Mouse (Mus musculus): ENCODE measurements at regions not wholly inside any gene's neighbourhood (a gene's known extent, or its start where the extent isn't known, plus 50 kb on each side); places are given as distances from the start of the nearest gene placed in this dataset.

GRCm38 (mm10) chr2:108097026-108097425 lies 806.6 kb downstream of the Kcna4 start:
- 76% methylated on average over 4 of the region's 4 CpGs for WGBS
- no peaks in the 10 kb centered on the region for H3K4me1 ChIP-seq (replicated peaks; ENCODE audit: control insufficient read depth, insufficient read depth)

GRCm38 (mm10) chr2:108110140-108110539 lies 819.7 kb downstream of the Kcna4 start:
- Histone ChIP-seq H3K27me3 (ENCODE audit: control insufficient read depth, insufficient read depth, low read length) (no peaks in the 10 kb centered on the region), H3K4me1 (replicated peaks; ENCODE audit: control insufficient read depth, insufficient read depth) (no peaks in the 10 kb centered on the region), H3K4me3 (ENCODE audit: low read depth, low read length) (no peak overlapping the region), H3K9ac (ENCODE audit: low read length) (no peak overlapping the region), H3K4me2 (replicated peaks; ENCODE audit: low read depth) (no peak overlapping the region), H3K9me3 (ENCODE audit: control insufficient read depth, low read length) (no peaks in the 10 kb centered on the region), H3K36me3 (ENCODE audit: control insufficient read depth, insufficient read depth, low read length) (no peaks in the 10 kb centered on the region), H3K27ac (replicated peaks) (no peak overlapping the region)
- no peak for ATAC-seq (ENCODE audit: low FRiP score, low TSS enrichment)
- DNase-seq (ENCODE audit: low spot score) = no peak
- no peak for TF ChIP-seq EP300 (optimal IDR thresholded peaks at IDR 0.05)
- TF ChIP-seq CTCF (IDR thresholded peaks at IDR 0.05; ENCODE audit: low read depth) = peak; percentile 55

More at GRCm38 (mm10) chr2:108097026-108097425, 806.6 kb downstream of the Kcna4 start:
- Histone ChIP-seq H3K27ac (replicated peaks) (no peak overlapping the region), H3K27me3 (ENCODE audit: control insufficient read depth, insufficient read depth, low read length) (no peaks in the 10 kb centered on the region), H3K9ac (ENCODE audit: low read length) (no peak overlapping the region), H3K36me3 (ENCODE audit: control insufficient read depth, insufficient read depth, low read length) (no peaks in the 10 kb centered on the region), H3K9me3 (ENCODE audit: control insufficient read depth, low read length) (no peaks in the 10 kb centered on the region), H3K4me3 (ENCODE audit: low read depth, low read length) (no peak overlapping the region), H3K4me2 (replicated peaks; ENCODE audit: low read depth) (no peak overlapping the region)
- no peak for DNase-seq (ENCODE audit: low spot score)
- no peak for ATAC-seq (ENCODE audit: low FRiP score, low TSS enrichment)
- TF ChIP-seq CTCF (IDR thresholded peaks at IDR 0.05; ENCODE audit: low read depth) = no peak
- no peak for TF ChIP-seq EP300 (optimal IDR thresholded peaks at IDR 0.05)

- Histone ChIP-seq H3K36me3 (ENCODE audit: control insufficient read depth, insufficient read depth, low read length) (no peaks in the 10 kb centered on the region), H3K27ac (replicated peaks) (no peak overlapping the region), H3K4me1 (replicated peaks; ENCODE audit: control insufficient read depth, insufficient read depth) (no peaks in the 10 kb centered on the region), H3K27me3 (ENCODE audit: control insufficient read depth, insufficient read depth, low read length) (no peaks in the 10 kb centered on the region), H3K4me2 (replicated peaks; ENCODE audit: low read depth) (no peak overlapping the region), H3K9me3 (ENCODE audit: control insufficient read depth, low read length) (no peaks in the 10 kb centered on the region), H3K9ac (ENCODE audit: low read length) (no peak overlapping the region), H3K4me3 (ENCODE audit: low read depth, low read length) (no peak overlapping the region)
- TF ChIP-seq CTCF (IDR thresholded peaks at IDR 0.05; ENCODE audit: low read depth) (no peak), EP300 (optimal IDR thresholded peaks at IDR 0.05) (no peak)
- 51% methylated on average over 2 of the region's 2 CpGs for WGBS
- no peak for DNase-seq (ENCODE audit: low spot score)
- no peak for ATAC-seq (ENCODE audit: low FRiP score, low TSS enrichment)
Observed at GRCm38 (mm10) chr2:108145694-108146093, 855.3 kb downstream of the Kcna4 start.

GRCm38 (mm10) chr2:108148221-108148620 lies 857.8 kb downstream of the Kcna4 start:
- no peak overlapping the region for H3K9ac ChIP-seq (ENCODE audit: low read length)
- TF ChIP-seq CTCF (IDR thresholded peaks at IDR 0.05; ENCODE audit: low read depth) (no peak), EP300 (optimal IDR thresholded peaks at IDR 0.05) (no peak)
- H3K36me3 ChIP-seq (ENCODE audit: control insufficient read depth, insufficient read depth, low read length) = no peaks in the 10 kb centered on the region
- H3K4me1 ChIP-seq (replicated peaks; ENCODE audit: control insufficient read depth, insufficient read depth) = no peaks in the 10 kb centered on the region
- H3K9me3 ChIP-seq (ENCODE audit: control insufficient read depth, low read length) = no peaks in the 10 kb centered on the region
- DNase-seq (ENCODE audit: low spot score) (no peak), ATAC-seq (ENCODE audit: low FRiP score, low TSS enrichment) (no peak)
- no peak overlapping the region for H3K27ac ChIP-seq (replicated peaks)
- no peak overlapping the region for H3K4me3 ChIP-seq (ENCODE audit: low read depth, low read length)
- H3K27me3 ChIP-seq (ENCODE audit: control insufficient read depth, insufficient read depth, low read length) = no peaks in the 10 kb centered on the region
- 34% methylated on average over 4 of the region's 4 CpGs for WGBS
- no peak overlapping the region for H3K4me2 ChIP-seq (replicated peaks; ENCODE audit: low read depth)

GRCm38 (mm10) chr2:108156189-108156588 lies 865.8 kb downstream of the Kcna4 start:
- Histone ChIP-seq H3K9ac (ENCODE audit: low read length) (no peak overlapping the region), H3K27ac (replicated peaks) (no peak overlapping the region), H3K27me3 (ENCODE audit: control insufficient read depth, insufficient read depth, low read length) (no peaks in the 10 kb centered on the region), H3K4me1 (replicated peaks; ENCODE audit: control insufficient read depth, insufficient read depth) (no peaks in the 10 kb centered on the region), H3K4me2 (replicated peaks; ENCODE audit: low read depth) (no peak overlapping the region), H3K36me3 (ENCODE audit: control insufficient read depth, insufficient read depth, low read length) (no peaks in the 10 kb centered on the region), H3K4me3 (ENCODE audit: low read depth, low read length) (no peak overlapping the region), H3K9me3 (ENCODE audit: control insufficient read depth, low read length) (no peaks in the 10 kb centered on the region)
- no peak for DNase-seq (ENCODE audit: low spot score)
- TF ChIP-seq CTCF (IDR thresholded peaks at IDR 0.05; ENCODE audit: low read depth) (no peak), EP300 (optimal IDR thresholded peaks at IDR 0.05) (no peak)
- ATAC-seq (ENCODE audit: low FRiP score, low TSS enrichment) = peak; percentile 57; the same call in 1 of the 2 replicates

GRCm38 (mm10) chr2:108157731-108158130 lies 867.3 kb downstream of the Kcna4 start:
- H3K4me1 ChIP-seq (replicated peaks; ENCODE audit: control insufficient read depth, insufficient read depth) = no peaks in the 10 kb centered on the region
- ATAC-seq (ENCODE audit: low FRiP score, low TSS enrichment) (no peak), DNase-seq (ENCODE audit: low spot score) (no peak)

More at GRCm38 (mm10) chr2:108157731-108158130, 867.3 kb downstream of the Kcna4 start:
- TF ChIP-seq EP300 (optimal IDR thresholded peaks at IDR 0.05) (no peak), CTCF (IDR thresholded peaks at IDR 0.05; ENCODE audit: low read depth) (no peak)
- 87% methylated on average over 2 of the region's 2 CpGs for WGBS
- H3K27me3 ChIP-seq (ENCODE audit: control insufficient read depth, insufficient read depth, low read length) = no peaks in the 10 kb centered on the region
- no peak overlapping the region for H3K9ac ChIP-seq (ENCODE audit: low read length)
- no peaks in the 10 kb centered on the region for H3K36me3 ChIP-seq (ENCODE audit: control insufficient read depth, insufficient read depth, low read length)
- H3K4me3 ChIP-seq (ENCODE audit: low read depth, low read length) = no peak overlapping the region
- H3K4me2 ChIP-seq (replicated peaks; ENCODE audit: low read depth) = no peak overlapping the region
- no peaks in the 10 kb centered on the region for H3K9me3 ChIP-seq (ENCODE audit: control insufficient read depth, low read length)
- H3K27ac ChIP-seq (replicated peaks) = no peak overlapping the region

Measured in stomach, postnatal 0 days (tissue).